Mouse (Mus musculus) heart, postnatal 0 days (tissue): ENCODE results near the gene Pld5. TPM values are rescaled to one million over a fixed set of nuclear protein-coding genes. Genes with fewer than 3 reads are reported as not detected.

Experiments
- ATAC-seq: fragments of 200-750 bp; cut with Nextera tagmentation; 2 replicates; pipeline ENCODE4 v1.8.0; 2017; ENCODE audit warnings: low read depth, moderate number of reproducible peaks, moderate library complexity; ENCODE audit not compliant: insufficient read depth
- DNase-seq: peaks from one replicate; pipeline ENCODE4 v3.0.0-alpha.2; 2016; ENCODE audit warnings: low spot score
- H3K27ac ChIP-seq: fragments of 300-500 bp; sonication (generic); 2 replicates; pipeline ENCODE4 v1.5.1; 2014; ENCODE audit warnings: low read depth, mild to moderate bottlenecking
- H3K27me3 ChIP-seq: fragments of 300-500 bp; sonication (generic); 2 replicates; pipeline ENCODE4 v1.6.1; 2014; ENCODE audit warnings: low read length, mixed read lengths; ENCODE audit not compliant: control insufficient read depth, insufficient read depth
- H3K36me3 ChIP-seq: fragments of 300-500 bp; sonication (generic); replicated peaks from 2 replicates; pipeline ENCODE4 v1.6.1; 2014; ENCODE audit warnings: low read length, mixed read lengths; ENCODE audit not compliant: control insufficient read depth, insufficient read depth
- H3K4me1 ChIP-seq: fragments of 300-500 bp; sonication (generic); 2 replicates; pipeline ENCODE4 v1.6.1; 2014; ENCODE audit warnings: antibody characterized with exemption; ENCODE audit not compliant: control insufficient read depth, insufficient read depth
- H3K4me2 ChIP-seq: fragments of 300-500 bp; sonication (generic); 2 replicates; pipeline ENCODE4 v1.6.1; 2014; ENCODE audit warnings: low read depth, mild to moderate bottlenecking, low read length, moderate library complexity
- H3K4me3 ChIP-seq: fragments of 300-500 bp; sonication (generic); 2 replicates; pipeline ENCODE4 v1.5.1; 2014; ENCODE audit warnings: low read depth, low read length
- H3K9ac ChIP-seq: fragments of 300-500 bp; sonication (generic); replicated peaks from 2 replicates; pipeline ENCODE4 v1.6.1; 2014; ENCODE audit warnings: low read depth, low read length, mixed read lengths
- H3K9me3 ChIP-seq: fragments of 300-500 bp; sonication (generic); replicated peaks from 2 replicates; pipeline ENCODE4 v1.6.1; 2016; ENCODE audit warnings: low read length; ENCODE audit not compliant: control insufficient read depth
- CTCF ChIP-seq: IDR thresholded peaks from 2 replicates; pipeline ENCODE4 v1.5.1; 2016; ENCODE audit warnings: antibody characterized with exemption, control low read depth, low read depth
- EP300 ChIP-seq: IDR thresholded peaks from 2 replicates; pipeline ENCODE4 v1.6.1; 2016; ENCODE audit warnings: antibody characterized with exemption, low read depth
- WGBS: fragments of 180-500 bp; shearing (Covaris S2); extraction: QIAGEN DNeasy Blood & Tissue Kit; methylation state at CpG from one replicate; pipeline ENCODE4 v1.1.7; 2014; 5-methylcytosine and 5-hydroxymethylcytosine counted together
- polyA plus RNA-seq: library from polyadenylated mRNA; unstranded; fragments of >200 nt; fragmentation: Nextera tagmentation; extraction: Ambion mirVana; gene quantifications from 2 replicates; pipeline ENCODE4 v1.2.1, GENCODE M21; 2015
- total RNA-seq: library from RNA; depleted of rRNA; stranded (reverse); fragments of >200 nt; gene quantifications from 2 replicates; pipeline ENCODE4 v1.2.3, GENCODE M21; 2014; ENCODE audit warnings: low replicate concordance

Pld5 gene
- total and polyA plus RNA-seq, 2 experiments from 2014 or later: 0.51 to 0.65 TPM

DNA sequence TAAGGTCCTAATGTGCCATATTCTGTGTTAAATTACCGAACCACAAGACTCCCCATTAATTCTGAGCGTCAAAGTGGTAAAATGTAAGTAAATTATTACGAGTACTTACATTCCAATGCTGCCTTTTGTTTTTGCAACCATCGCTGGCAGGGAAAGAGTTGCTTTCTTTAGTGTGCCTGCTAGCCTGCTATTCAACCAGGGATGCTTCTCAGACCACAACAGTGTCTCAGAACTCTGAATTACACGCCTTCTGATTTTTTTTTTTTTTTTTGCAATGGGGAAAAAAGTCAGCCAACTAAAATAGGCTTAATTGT is 26.4 kb downstream of the Pld5 start:
- Histone ChIP-seq H3K4me2 (peak overlapping the region; percentile 56), H3K27me3 (no peaks in the 10 kb centered on the region), H3K9me3 (no peaks in the 10 kb centered on the region), H3K9ac (0 out of 2 replicates have a peak overlapping the region, but pooled peaks have one; percentile 37), H3K4me3 (peak overlapping the region; percentile 24), H3K36me3 (no peaks in the 10 kb centered on the region), H3K4me1 (peaks cover 6% of the 10 kb centered on the region; the same call in 1 of the 2 replicates), H3K27ac (peak overlapping the region; percentile 96)
- TF ChIP-seq CTCF: no peak
- no peak for TF ChIP-seq EP300
- DNase-seq (no peak), ATAC-seq (peak; percentile 35; the same call in 1 of the 2 replicates)
- WGBS: 39% methylated on average over 5 of the region's 5 CpGs

- DNase-seq: peak; percentile 74
- Histone ChIP-seq H3K4me1 (peaks cover 6% of the 10 kb centered on the region; the same call in 1 of the 2 replicates), H3K27me3 (no peaks in the 10 kb centered on the region), H3K4me2 (peak overlapping the region; percentile 56), H3K9ac (peak overlapping the region; percentile 37), H3K27ac (peak overlapping the region; percentile 96), H3K36me3 (no peaks in the 10 kb centered on the region), H3K4me3 (peak overlapping the region; percentile 24), H3K9me3 (no peaks in the 10 kb centered on the region)
- 41% methylated on average over 9 of the region's 9 CpGs for WGBS
- TF ChIP-seq CTCF: no peak
- peak; percentile 91 for ATAC-seq
Measured at GRCm38 (mm10) chr1:176247885-176248716, 27.0 kb downstream of the Pld5 start.

DNA sequence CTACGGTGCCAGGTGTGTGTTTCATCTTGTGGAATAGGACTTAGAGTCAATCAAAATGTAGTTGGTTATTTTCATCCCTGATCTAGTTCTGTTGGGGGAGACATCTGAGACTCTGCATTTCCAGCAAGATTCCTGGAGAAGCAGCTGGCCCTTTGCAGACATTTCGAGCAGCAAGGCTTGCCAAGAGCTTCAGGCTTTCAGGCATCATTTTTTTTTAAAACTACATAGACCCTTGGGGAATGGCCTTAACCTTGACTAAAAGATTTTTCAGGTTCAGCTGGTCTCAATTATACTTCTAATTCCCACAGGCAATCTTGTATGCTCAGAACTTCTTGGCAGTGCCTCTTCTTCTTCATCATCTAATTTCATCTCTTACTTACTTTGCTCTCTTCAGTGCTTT is 35.9 kb downstream of the Pld5 start:
- TF ChIP-seq CTCF: no peak
- no peak for TF ChIP-seq EP300
- Histone ChIP-seq H3K9ac (no peak overlapping the region), H3K4me3 (no peak overlapping the region), H3K4me2 (no peak overlapping the region), H3K27me3 (no peaks in the 10 kb centered on the region), H3K4me1 (no peaks in the 10 kb centered on the region), H3K27ac (no peak overlapping the region), H3K36me3 (no peaks in the 10 kb centered on the region), H3K9me3 (no peaks in the 10 kb centered on the region)
- DNase-seq (no peak), ATAC-seq (no peak)
- WGBS: 85% methylated on average over 2 of the region's 2 CpGs

DNA sequence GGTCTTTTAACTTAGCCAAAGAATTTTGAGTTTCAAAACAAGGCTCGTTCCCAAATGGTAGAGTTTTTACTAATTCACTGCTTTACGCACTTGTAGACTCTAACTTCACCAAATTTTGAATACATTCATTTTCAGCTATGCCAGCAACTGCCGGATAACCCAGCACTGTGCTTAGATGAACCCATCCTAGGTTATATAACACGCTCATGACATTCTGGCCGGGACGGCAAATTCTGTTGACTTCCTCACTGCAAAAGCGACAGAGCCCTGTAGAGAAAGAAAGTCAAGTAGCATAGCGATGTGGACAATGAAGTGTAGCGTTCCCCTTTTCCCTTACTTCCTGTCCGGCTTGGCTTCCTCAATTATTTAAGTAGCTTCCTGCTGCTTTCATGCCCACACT is 51.3 kb downstream of the Pld5 start:
- no peak for TF ChIP-seq EP300
- no peak for TF ChIP-seq CTCF
- DNase-seq: no peak

GRCm38 (mm10) chr1:176223196-176223595 is 51.9 kb downstream of the Pld5 start:
- H3K36me3 ChIP-seq: no peaks in the 10 kb centered on the region
- H3K27ac ChIP-seq: no peak overlapping the region
- no peaks in the 10 kb centered on the region for H3K9me3 ChIP-seq
- ATAC-seq (no peak), DNase-seq (peak; percentile 48)
- peak overlapping the region; percentile 44; the same call in 1 of the 2 replicates for H3K4me2 ChIP-seq
- no peak overlapping the region for H3K9ac ChIP-seq
- no peaks in the 10 kb centered on the region for H3K27me3 ChIP-seq
- peak; percentile 90 for TF ChIP-seq CTCF
- TF ChIP-seq EP300: no peak
- no peak overlapping the region for H3K4me3 ChIP-seq
- H3K4me1 ChIP-seq: no peaks in the 10 kb centered on the region
- WGBS: 5% methylated on average over 12 of the region's 12 CpGs

More for the DNA sequence above, 51.3 kb downstream of the Pld5 start:
- no peak overlapping the region for H3K27ac ChIP-seq
- no peak overlapping the region for H3K4me3 ChIP-seq
- H3K9ac ChIP-seq: no peak overlapping the region
- H3K4me2 ChIP-seq: no peak overlapping the region
- no peaks in the 10 kb centered on the region for H3K27me3 ChIP-seq
- H3K9me3 ChIP-seq: no peaks in the 10 kb centered on the region
- ATAC-seq: no peak
- no peaks in the 10 kb centered on the region for H3K36me3 ChIP-seq
- H3K4me1 ChIP-seq: no peaks in the 10 kb centered on the region
- 71% methylated on average over 10 of the region's 10 CpGs for WGBS
